Mouse (Mus musculus): ENCODE measurements at regions not wholly inside any gene's neighbourhood (a gene's known extent, or its start where the extent isn't known, plus 50 kb on each side); places are given as distances from the start of the nearest gene placed in this dataset.
A peak's percentile ranks its signal among the peaks of the same experiment; 100 is the strongest.

DNA sequence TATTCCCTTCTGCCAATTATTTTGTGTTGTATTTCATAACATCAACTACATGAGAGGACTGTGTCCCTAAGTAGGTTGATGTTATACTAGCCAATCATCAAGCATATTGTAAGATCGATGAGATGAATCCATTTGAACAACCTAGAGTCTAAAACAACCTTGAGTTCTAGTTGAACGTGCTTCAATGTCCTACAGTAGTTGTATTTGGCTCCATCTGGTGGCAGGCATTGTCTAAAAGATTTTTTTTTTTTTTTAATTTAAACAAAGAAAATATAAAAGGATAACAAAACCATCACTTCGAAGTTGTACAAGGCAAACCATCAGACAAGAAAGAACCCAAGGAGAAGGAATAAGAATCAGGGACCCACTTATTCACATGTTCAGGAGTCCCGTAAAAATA, 114.4 kb downstream of the Pih1d3 start:
- 58% methylated on average over 4 of the region's 4 CpGs for WGBS
- H3K27me3 ChIP-seq (replicated peaks; ENCODE audit: control insufficient read depth, insufficient read depth, low read length) = no peaks in the 10 kb centered on the region

GRCm38 (mm10) chr1:31363971-31364370, 141.3 kb downstream of the Pih1d3 start:
- Histone ChIP-seq H3K9ac (ENCODE audit: low read depth, low read length) (no peak overlapping the region), H3K4me2 (replicated peaks; ENCODE audit: low read depth) (no peak overlapping the region), H3K27me3 (replicated peaks; ENCODE audit: control insufficient read depth, insufficient read depth, low read length) (no peaks in the 10 kb centered on the region), H3K36me3 (ENCODE audit: control insufficient read depth, insufficient read depth) (no peaks in the 10 kb centered on the region), H3K9me3 (ENCODE audit: control insufficient read depth) (no peaks in the 10 kb centered on the region), H3K4me1 (replicated peaks; ENCODE audit: control insufficient read depth, insufficient read depth, low read length) (no peaks in the 10 kb centered on the region), H3K27ac (ENCODE audit: low read depth, low read length) (no peak overlapping the region), H3K4me3 (ENCODE audit: low read depth, low read length) (no peak overlapping the region)
- ATAC-seq = no peak
- TF ChIP-seq CTCF (IDR thresholded peaks at IDR 0.05; ENCODE audit: low read depth) = no peak

More for the DNA sequence above, 114.4 kb downstream of the Pih1d3 start:
- H3K9me3 ChIP-seq (ENCODE audit: control insufficient read depth) = no peaks in the 10 kb centered on the region
- peak; percentile 63 for TF ChIP-seq CTCF (IDR thresholded peaks at IDR 0.05; ENCODE audit: low read depth)
- H3K9ac ChIP-seq (ENCODE audit: low read depth, low read length) = no peak overlapping the region
- H3K4me2 ChIP-seq (replicated peaks; ENCODE audit: low read depth) = no peak overlapping the region
- H3K4me1 ChIP-seq (replicated peaks; ENCODE audit: control insufficient read depth, insufficient read depth, low read length) = no peaks in the 10 kb centered on the region
- ATAC-seq = no peak
- H3K36me3 ChIP-seq (ENCODE audit: control insufficient read depth, insufficient read depth) = no peaks in the 10 kb centered on the region
- no peak overlapping the region for H3K27ac ChIP-seq (ENCODE audit: low read depth, low read length)
- H3K4me3 ChIP-seq (ENCODE audit: low read depth, low read length) = no peak overlapping the region

DNA sequence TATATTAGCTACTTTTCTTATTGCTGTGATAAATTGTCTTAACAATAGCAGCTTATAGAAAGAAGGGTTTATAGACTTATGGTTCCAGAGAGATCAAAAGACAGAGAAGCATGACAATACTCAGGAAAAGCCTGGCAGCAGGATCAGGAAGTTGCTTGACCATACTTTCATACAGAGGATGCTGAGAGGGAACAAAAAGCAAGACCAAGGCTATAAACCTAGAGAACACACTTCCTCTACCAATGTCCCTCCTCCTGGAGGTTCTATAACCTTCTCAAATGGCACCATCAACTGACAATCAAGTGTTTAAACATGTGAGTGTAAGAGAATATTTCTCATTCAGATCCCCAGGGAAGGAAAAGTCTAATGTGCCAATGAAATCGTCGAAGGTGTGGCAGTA, 154.7 kb downstream of the Pih1d3 start:
- no peak for ATAC-seq
- no peak overlapping the region for H3K4me2 ChIP-seq (replicated peaks; ENCODE audit: low read depth)
- no peaks in the 10 kb centered on the region for H3K4me1 ChIP-seq (replicated peaks; ENCODE audit: control insufficient read depth, insufficient read depth, low read length)
- H3K27ac ChIP-seq (ENCODE audit: low read depth, low read length) = no peak overlapping the region
- H3K27me3 ChIP-seq (replicated peaks; ENCODE audit: control insufficient read depth, insufficient read depth, low read length) = no peaks in the 10 kb centered on the region
- WGBS = 78% methylated on average over 2 of the region's 2 CpGs
- H3K9me3 ChIP-seq (ENCODE audit: control insufficient read depth) = no peaks in the 10 kb centered on the region
- no peak overlapping the region for H3K4me3 ChIP-seq (ENCODE audit: low read depth, low read length)
- H3K9ac ChIP-seq (ENCODE audit: low read depth, low read length) = no peak overlapping the region
- no peak for TF ChIP-seq CTCF (IDR thresholded peaks at IDR 0.05; ENCODE audit: low read depth)
- H3K36me3 ChIP-seq (ENCODE audit: control insufficient read depth, insufficient read depth) = no peaks in the 10 kb centered on the region

DNA sequence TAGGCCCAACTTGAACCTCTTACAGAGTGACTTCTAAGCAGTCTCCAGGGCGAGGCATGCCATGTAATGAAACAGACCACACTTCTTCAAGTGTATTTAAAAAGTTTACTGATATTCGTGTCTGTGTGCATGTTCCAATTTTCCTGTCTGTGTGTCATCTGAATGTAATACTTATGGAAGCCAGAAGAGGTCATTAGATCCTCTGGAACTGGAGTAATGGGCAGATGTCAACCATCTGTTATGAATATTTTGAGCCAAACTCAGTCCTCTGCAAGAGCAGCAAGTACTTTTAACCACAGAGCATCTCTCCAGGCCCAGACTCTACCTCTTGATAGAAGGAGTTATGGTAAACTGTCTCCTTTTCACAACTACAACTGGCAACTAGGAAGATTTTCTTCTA, 156.4 kb downstream of the Pih1d3 start:
- WGBS = 66% methylated on average over 2 of the region's 2 CpGs

DNA sequence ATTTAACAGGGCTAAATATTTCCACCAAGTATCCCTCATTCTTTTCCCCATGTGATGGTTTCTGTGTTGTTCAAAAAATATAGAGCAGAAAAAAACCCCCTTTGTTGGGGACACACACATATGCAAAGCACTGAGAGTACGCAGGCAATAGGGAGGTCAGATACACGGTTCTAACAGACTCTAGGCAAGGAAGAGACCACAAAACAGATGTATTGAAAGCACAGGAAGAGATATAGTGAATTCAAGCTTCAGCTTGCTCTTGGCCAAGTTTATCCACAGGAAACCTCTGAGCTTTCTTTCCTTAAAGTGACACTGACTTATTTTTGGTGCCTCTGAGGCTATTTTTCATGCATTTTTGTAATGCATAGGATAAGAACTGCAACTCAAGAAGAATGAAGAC, 157.7 kb downstream of the Pih1d3 start:
- Histone ChIP-seq H3K4me1 (replicated peaks; ENCODE audit: control insufficient read depth, insufficient read depth, low read length) (no peaks in the 10 kb centered on the region), H3K4me3 (ENCODE audit: low read depth, low read length) (no peak overlapping the region), H3K27me3 (replicated peaks; ENCODE audit: control insufficient read depth, insufficient read depth, low read length) (no peaks in the 10 kb centered on the region), H3K4me2 (replicated peaks; ENCODE audit: low read depth) (no peak overlapping the region), H3K27ac (ENCODE audit: low read depth, low read length) (no peak overlapping the region), H3K9me3 (ENCODE audit: control insufficient read depth) (no peaks in the 10 kb centered on the region), H3K9ac (ENCODE audit: low read depth, low read length) (no peak overlapping the region), H3K36me3 (ENCODE audit: control insufficient read depth, insufficient read depth) (no peaks in the 10 kb centered on the region)
- no peak for TF ChIP-seq CTCF (IDR thresholded peaks at IDR 0.05; ENCODE audit: low read depth)
- 88% methylated on average over 2 of the region's 2 CpGs for WGBS
- ATAC-seq = no peak

More for the DNA sequence above, 156.4 kb downstream of the Pih1d3 start:
- Histone ChIP-seq H3K9me3 (ENCODE audit: control insufficient read depth) (no peaks in the 10 kb centered on the region), H3K27ac (ENCODE audit: low read depth, low read length) (no peak overlapping the region), H3K27me3 (replicated peaks; ENCODE audit: control insufficient read depth, insufficient read depth, low read length) (no peaks in the 10 kb centered on the region), H3K36me3 (ENCODE audit: control insufficient read depth, insufficient read depth) (no peaks in the 10 kb centered on the region), H3K9ac (ENCODE audit: low read depth, low read length) (no peak overlapping the region), H3K4me2 (replicated peaks; ENCODE audit: low read depth) (no peak overlapping the region), H3K4me1 (replicated peaks; ENCODE audit: control insufficient read depth, insufficient read depth, low read length) (no peaks in the 10 kb centered on the region), H3K4me3 (ENCODE audit: low read depth, low read length) (no peak overlapping the region)
- TF ChIP-seq CTCF (IDR thresholded peaks at IDR 0.05; ENCODE audit: low read depth) = peak; percentile 41
- no peak for ATAC-seq

GRCm38 (mm10) chr1:31382192-31382591, 159.6 kb downstream of the Pih1d3 start:
- Histone ChIP-seq H3K4me1 (replicated peaks; ENCODE audit: control insufficient read depth, insufficient read depth, low read length) (no peaks in the 10 kb centered on the region), H3K36me3 (ENCODE audit: control insufficient read depth, insufficient read depth) (no peaks in the 10 kb centered on the region), H3K9me3 (ENCODE audit: control insufficient read depth) (no peaks in the 10 kb centered on the region), H3K4me3 (ENCODE audit: low read depth, low read length) (no peak overlapping the region), H3K9ac (ENCODE audit: low read depth, low read length) (no peak overlapping the region), H3K27ac (ENCODE audit: low read depth, low read length) (no peak overlapping the region), H3K27me3 (replicated peaks; ENCODE audit: control insufficient read depth, insufficient read depth, low read length) (no peaks in the 10 kb centered on the region), H3K4me2 (replicated peaks; ENCODE audit: low read depth) (no peak overlapping the region)
- no peak for TF ChIP-seq CTCF (IDR thresholded peaks at IDR 0.05; ENCODE audit: low read depth)
- no peak for ATAC-seq
- 78% methylated on average over 4 of the region's 4 CpGs for WGBS

Measured in intestine, postnatal 0 days (tissue).